Mouse (Mus musculus) stomach, postnatal 0 days (tissue): ENCODE data around the gene Camk2g.

Experiments
- CTCF ChIP-seq: IDR thresholded peaks from 2 replicates; pipeline ENCODE4 v1.5.1; 2016; ENCODE audit warnings: antibody characterized with exemption, low read depth, mild to moderate bottlenecking, moderate library complexity
- EP300 ChIP-seq: optimal IDR thresholded peaks from 2 replicates; pipeline ENCODE3; 2016; ENCODE audit warnings: antibody characterized with exemption

DNA sequence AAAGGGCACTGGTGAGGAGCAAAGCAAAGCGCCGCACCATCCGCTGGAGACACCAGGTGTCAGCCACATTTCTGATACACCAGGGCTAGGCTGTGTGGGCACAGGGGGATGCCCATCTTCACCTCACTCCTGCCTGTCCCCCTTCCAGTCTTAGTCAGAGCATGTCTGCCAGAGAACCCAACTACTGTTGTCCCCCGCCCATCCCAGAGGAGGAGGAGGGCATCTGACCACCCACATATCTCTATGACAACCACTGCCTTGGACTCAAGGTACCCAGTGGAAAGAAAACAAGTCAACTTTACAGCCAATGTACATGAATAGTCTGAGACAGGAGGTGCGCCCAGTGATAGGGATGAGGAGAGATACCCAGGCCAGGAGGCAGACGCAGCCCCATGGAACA lies 2.9 kb downstream of the Camk2g start:
- no peak for TF ChIP-seq CTCF
- no peak for TF ChIP-seq EP300
